Mouse (Mus musculus) embryonic fibroblast, embryonic 13.5 days (primary cell): ENCODE measurements around the gene Smco2. TPM values are rescaled to one million over a fixed set of nuclear protein-coding genes. Genes with fewer than 3 reads are reported as not detected.

Experiments used
- H3K27ac ChIP-seq: 2 replicates; pipeline ENCODE4 v1.5.1; 2012; ENCODE audit warnings: low read length, control low read depth, inconsistent platforms; ENCODE audit not compliant: insufficient read depth
- H3K4me1 ChIP-seq: 2 replicates; pipeline ENCODE4 v1.6.1; 2011; ENCODE audit warnings: low read length; ENCODE audit not compliant: control insufficient read depth, insufficient read depth
- H3K4me3 ChIP-seq: 2 replicates; pipeline ENCODE4 v1.5.1; 2011; ENCODE audit warnings: mild to moderate bottlenecking, control low read depth, low read length; ENCODE audit not compliant: insufficient read depth
- CTCF ChIP-seq: IDR thresholded peaks from 2 replicates; pipeline ENCODE4 v1.5.1; 2011; ENCODE audit warnings: mild to moderate bottlenecking, control low read depth, low read length, moderate library complexity, borderline replicate concordance; ENCODE audit not compliant: insufficient read depth
- POLR2A ChIP-seq: IDR thresholded peaks from 2 replicates; pipeline ENCODE4 v1.6.1; 2011; ENCODE audit warnings: low read depth, mild to moderate bottlenecking, control low read depth, low read length, moderate library complexity
- polyA plus RNA-seq: library from polyadenylated mRNA; stranded (reverse); fragments of >200 nt; gene quantifications from 2 replicates; pipeline ENCODE4 v1.2.4, GENCODE M21; 2011; ENCODE audit warnings: low read depth; ENCODE audit not compliant: missing spikeins, insufficient read length

Gene Smco2
- polyA plus RNA-seq, 1 experiment: not detected

DNA sequence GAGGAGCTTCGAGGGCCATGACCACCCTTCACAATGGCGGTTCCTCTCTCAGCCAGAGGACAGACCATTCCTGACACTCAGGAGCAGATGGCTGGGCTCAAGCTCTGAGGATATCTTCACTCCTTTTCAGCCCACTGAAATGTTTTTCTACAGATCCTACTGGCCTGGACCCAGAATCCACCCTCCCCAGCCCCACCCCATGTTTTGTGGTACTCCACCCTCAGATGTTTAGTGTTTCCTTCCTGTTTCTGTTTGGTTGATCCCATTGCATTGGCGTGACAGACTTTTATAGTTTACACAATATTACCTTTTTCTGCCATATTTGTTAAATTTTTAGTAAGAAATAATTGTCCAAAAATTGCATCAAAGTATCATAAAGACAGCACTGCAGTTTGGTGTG lies 15.6 kb upstream of the Smco2 start:
- TF ChIP-seq CTCF: no peak
- no peak for TF ChIP-seq POLR2A
- H3K27ac ChIP-seq: no peak overlapping the region
- no peaks in the 10 kb centered on the region for H3K4me1 ChIP-seq
- H3K4me3 ChIP-seq: no peak overlapping the region

DNA sequence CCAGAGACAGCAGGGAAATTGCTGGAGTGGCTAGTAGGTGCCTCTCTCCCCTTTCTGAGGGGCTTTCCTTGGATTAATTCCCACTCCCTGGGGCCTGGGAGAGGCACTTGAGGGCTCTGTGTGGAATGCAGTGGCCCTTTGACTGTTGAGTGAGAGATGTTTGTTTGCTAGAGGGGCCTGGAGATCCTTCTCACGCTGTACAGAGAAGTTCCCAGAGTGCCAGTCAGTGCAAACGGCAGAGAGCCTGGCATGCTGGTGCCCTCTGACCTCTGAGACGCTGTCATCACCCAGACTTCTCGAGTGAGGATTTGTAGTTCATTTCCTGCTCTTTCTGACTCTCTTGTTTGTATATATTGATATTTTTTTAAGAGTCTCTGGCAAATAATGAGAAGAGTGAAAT lies 14.1 kb upstream of the Smco2 start:
- no peak overlapping the region for H3K4me3 ChIP-seq
- no peaks in the 10 kb centered on the region for H3K4me1 ChIP-seq
- TF ChIP-seq CTCF (no peak), POLR2A (no peak)
- H3K27ac ChIP-seq: no peak overlapping the region

DNA sequence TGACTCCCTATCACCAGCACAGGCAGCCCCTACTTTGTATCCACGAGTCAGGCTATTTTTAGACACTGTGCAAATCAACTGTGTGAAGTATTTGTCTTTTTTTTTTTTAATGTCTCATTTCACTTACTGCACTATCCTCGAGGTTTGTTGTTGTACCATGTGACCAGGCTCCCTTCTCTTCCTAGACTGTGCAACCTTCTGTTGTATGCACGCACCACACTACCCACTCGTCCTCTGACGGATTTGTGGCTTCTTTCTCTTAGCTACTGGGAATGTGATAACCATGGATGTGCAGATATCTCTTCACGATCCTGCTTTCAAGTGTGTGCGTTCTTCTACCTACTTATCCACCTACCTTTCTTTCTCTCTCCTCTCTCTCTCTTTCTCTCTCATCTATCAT lies 12.6 kb upstream of the Smco2 start:
- no peak overlapping the region for H3K4me3 ChIP-seq
- H3K27ac ChIP-seq: no peak overlapping the region
- TF ChIP-seq CTCF: no peak
- TF ChIP-seq POLR2A: no peak
- H3K4me1 ChIP-seq: no peaks in the 10 kb centered on the region

DNA sequence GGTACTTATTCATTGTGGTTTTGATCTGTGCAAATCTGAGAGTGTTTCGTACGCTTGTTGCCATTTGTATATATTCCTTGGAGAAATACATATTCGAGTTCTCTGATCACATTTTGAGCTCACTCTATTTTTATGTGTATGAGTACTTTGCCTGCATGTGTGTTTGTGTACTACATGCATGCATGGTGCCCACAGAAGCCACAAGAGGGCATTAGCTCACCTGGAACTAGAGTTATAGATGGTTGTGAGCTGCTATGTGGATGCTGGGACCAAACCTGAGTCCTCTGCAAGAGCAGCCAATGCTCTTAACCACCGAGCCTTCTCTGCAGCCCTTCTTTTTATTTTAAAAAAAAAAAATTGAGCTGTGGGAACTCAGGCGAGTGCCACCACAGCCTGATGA lies 11.5 kb upstream of the Smco2 start:
- Histone ChIP-seq H3K4me3 (no peak overlapping the region), H3K27ac (no peak overlapping the region), H3K4me1 (no peaks in the 10 kb centered on the region)
- TF ChIP-seq CTCF: no peak
- TF ChIP-seq POLR2A: no peak

DNA sequence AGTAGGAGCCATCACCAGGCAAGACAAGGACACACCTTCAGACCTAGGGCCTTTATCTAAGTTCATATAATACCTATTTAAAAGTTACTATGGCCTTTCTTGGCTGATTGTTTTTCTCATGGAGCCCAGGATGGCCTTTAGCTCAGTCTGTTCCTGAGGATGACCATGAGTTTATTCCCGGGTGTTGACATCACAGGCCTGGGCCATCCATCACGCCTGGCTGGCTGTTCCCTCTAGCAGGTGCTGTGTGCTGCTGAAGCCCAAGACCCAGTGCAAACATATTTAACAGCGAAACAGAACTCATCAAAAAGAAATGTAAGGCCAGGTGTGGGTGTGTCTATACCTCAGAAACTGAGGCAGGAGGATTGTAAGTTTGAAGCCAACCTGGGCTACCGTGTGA lies 11.0 kb upstream of the Smco2 start:
- Histone ChIP-seq H3K4me3 (no peak overlapping the region), H3K27ac (no peak overlapping the region), H3K4me1 (no peaks in the 10 kb centered on the region)
- TF ChIP-seq CTCF (no peak), POLR2A (no peak)

DNA sequence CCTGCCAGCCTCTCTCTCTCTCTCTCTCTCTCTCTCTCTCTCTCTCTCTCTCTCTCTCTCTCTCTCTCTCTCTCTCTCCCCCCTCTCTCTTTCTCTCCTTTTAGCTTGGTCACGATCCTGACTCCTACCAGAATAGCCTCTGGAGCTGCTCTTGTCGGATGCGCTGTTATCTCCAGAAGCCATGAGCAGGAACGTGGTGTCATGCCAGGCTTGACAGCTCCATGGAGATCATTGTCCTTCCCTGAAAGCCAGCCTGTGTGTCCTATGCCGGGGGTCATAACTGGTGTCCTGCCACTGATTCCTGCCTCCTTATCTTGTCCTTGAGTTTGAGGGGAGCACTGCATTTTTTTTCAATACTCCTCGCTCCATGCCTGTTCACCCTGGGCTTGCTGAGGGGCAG lies 5.0 kb upstream of the Smco2 start:
- TF ChIP-seq CTCF: no peak
- TF ChIP-seq POLR2A: no peak
- Histone ChIP-seq H3K27ac (no peak overlapping the region), H3K4me1 (no peaks in the 10 kb centered on the region), H3K4me3 (no peak overlapping the region)

DNA sequence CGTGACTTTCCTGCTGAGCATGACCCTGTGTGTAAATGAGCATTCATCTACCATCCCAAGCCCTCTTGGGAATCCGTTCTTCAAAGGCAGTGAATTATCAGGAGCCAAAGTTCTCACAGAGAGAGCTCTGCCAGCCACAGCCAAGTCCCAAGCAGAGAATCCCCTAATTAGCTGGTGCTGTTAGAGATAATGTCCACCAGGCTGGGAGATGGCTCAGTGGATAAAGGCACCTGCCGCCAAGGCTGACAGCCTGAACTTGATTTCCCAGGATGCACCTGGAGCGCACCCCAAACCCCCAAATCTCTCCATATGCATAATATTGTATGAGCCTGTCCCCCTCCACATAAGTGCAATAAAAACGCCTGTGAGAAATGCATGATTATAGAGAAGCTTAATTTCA lies 4.6 kb upstream of the Smco2 start:
- Histone ChIP-seq H3K4me3 (no peak overlapping the region), H3K4me1 (no peaks in the 10 kb centered on the region), H3K27ac (no peak overlapping the region)
- no peak for TF ChIP-seq CTCF
- TF ChIP-seq POLR2A: no peak

DNA sequence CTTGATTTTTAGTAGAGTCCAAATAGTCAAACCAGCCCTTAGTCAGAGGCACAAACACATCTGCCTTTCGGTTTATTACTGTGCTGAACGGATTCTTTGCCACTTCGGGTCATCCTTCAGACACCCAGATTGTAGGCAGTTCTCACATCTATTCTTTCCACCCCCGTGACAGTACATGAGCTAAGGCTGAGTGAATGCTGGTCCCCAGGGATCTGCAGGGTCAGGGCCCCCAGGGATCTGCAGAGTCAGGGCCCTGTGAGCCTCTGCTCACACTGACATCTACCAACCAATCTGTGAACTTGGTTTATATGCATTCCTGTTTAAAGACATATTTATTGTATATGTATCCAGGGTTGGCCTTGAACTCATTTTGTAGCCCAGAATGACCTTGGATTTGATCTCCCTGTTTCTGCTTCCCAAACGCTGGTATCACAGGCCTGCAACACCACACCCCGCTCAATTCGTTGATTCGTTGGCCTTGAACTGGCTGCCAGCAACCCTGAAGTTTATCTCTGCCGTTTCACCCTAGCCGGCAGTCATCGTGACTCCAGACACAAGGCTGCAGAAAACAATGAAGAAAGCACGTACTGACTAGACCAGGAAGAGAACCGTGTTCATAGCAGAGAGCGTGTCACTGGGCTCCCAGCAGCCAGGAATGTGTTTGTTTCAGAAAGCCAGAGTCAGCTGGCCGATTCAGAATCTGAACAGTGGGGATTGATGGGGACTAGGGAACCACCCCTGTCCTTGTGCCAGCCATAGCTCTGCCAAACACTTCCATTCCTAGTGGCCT lies 3.7 kb upstream of the Smco2 start:
- Histone ChIP-seq H3K4me1 (no peaks in the 10 kb centered on the region), H3K27ac (no peak overlapping the region), H3K4me3 (no peak overlapping the region)
- TF ChIP-seq POLR2A (no peak), CTCF (no peak)

DNA sequence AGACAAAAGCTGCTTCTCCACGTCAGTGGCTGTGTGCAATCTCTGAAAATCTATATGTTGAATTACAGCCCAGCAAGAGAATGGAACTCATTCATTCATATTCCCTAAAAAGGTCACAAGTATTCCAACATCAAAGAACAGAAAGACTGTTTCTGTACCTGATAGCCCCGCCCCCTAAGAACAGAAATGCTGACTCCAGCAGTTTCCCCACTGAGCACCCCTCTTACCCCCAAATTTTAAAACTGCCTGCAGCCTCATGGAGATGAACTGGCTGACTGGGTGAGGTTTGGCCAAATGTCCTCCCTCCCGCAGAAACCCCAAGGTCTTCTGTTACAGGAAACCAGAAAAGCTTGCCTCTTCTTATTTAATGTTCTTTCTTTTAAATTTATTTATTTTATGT lies 2.5 kb upstream of the Smco2 start:
- Histone ChIP-seq H3K4me3 (no peak overlapping the region), H3K4me1 (0 out of 2 replicates have a peak, but pooled peaks cover under 1% of the 10 kb centered on the region), H3K27ac (no peak overlapping the region)
- TF ChIP-seq POLR2A: no peak
- TF ChIP-seq CTCF: no peak

DNA sequence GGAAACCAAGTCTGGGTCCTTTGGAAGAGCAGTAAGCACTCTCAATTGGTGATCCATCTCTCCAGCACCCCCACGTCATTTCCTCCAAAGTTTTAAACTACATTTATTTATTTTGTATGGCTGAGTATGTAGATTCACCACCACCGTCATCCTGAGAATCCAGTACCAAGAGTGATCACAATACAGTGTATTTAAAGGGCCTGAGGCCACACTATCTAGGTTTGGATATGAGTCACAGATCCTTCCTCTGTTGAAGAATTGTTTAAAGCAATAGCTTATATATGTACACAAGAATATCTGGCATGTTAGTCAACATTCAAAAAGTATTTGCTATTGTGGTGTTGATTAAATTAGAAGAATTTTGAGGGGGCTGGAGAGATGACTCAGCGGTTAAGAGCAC lies 1.6 kb upstream of the Smco2 start:
- Histone ChIP-seq H3K4me1 (0 out of 2 replicates have a peak, but pooled peaks cover 3% of the 10 kb centered on the region), H3K27ac (no peak overlapping the region), H3K4me3 (no peak overlapping the region)
- TF ChIP-seq CTCF (no peak), POLR2A (no peak)

DNA sequence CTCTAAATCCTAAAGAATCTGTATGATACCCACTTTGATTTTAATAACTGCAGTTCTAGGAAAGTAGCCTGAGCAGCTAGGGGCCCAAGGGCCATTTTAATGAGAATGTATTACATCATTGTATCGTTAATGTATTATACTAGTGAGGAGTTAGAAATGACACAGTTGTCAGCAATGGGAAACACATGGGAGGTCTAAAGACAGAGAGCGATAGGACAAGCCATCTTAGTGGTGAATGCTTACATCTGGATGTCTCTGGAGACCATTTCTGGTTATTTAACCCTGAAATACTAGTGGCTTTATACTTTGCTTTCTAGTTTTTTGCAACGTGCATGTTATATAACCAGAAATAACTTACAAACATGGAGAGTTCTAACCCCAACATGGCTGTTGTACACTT lies 2.0 kb downstream of the Smco2 start:
- H3K27ac ChIP-seq: no peak overlapping the region
- H3K4me3 ChIP-seq: no peak overlapping the region
- 0 out of 2 replicates have a peak, but pooled peaks cover 3% of the 10 kb centered on the region for H3K4me1 ChIP-seq
- TF ChIP-seq POLR2A (no peak), CTCF (no peak)
